Mouse (Mus musculus): ENCODE measurements around the gene 9230104L09Rik. TPM values are rescaled to one million over a fixed set of nuclear protein-coding genes. Genes with fewer than 3 reads are reported as not detected.

The 9230104L09Rik gene
- total RNA-seq, 2 experiments from 2014 or later = not detected

DNA sequence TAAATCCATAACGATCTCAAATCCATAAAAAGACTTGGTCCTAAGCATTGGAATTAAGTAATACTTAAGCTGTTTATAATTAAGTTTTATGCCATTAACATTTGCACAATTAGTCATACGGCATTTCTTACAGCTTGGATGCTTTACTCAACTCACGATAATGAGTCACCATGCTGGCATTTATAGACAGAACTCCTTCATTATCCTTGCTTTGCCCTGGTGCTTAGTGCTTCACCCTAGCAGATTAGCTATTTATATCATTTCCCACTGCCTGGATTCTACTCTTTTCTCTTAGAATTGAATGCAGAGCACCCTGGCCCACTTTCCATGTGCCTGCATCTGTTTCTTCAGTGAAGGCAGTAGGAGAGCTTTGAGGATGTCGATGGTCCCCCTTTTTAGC, 7.3 kb downstream of the 9230104L09Rik start:
- 0 out of 2 replicates have a peak, but pooled peaks have one; percentile 5 for ATAC-seq (replicated peaks; ENCODE audit: poor library complexity, severe bottlenecking)

DNA sequence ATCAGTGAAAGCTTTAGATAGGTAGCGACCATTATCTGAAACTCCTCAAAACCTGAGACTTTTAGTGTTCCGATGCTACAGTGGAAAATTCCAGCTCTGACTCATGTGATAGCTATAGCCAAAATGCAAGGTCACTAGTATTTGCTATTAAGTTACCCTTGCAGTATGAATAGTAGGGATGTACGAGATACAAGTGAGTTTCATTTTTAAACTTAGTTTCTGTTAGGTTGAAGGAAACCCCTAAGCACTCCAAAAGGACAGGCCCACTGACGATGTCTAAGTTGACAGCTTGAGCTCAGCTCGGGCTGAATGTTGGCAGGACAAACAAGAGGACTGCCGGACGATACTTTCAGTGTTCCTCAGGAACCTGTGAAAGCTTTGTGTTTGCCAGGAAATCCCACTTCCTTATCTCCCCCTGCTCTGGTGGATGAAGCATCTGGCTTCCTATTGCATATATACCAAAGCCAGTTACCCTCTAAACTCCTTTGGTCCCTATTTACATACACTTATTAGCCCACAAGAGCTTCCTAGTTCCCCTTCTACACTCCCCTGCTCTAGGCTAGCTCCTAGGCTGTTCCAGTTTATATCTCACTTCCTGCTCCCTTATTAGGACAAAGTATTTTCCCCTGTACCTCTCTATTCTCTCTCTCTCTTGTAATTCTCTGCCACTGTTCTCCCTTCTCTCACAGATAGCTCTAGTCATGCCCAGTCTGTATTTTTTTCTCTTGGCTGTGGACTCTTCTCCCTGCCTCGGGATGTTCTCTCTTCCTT, 8.0 kb downstream of the 9230104L09Rik start:
- peak; percentile 95 for ATAC-seq (replicated peaks; ENCODE audit: poor library complexity, severe bottlenecking)

DNA sequence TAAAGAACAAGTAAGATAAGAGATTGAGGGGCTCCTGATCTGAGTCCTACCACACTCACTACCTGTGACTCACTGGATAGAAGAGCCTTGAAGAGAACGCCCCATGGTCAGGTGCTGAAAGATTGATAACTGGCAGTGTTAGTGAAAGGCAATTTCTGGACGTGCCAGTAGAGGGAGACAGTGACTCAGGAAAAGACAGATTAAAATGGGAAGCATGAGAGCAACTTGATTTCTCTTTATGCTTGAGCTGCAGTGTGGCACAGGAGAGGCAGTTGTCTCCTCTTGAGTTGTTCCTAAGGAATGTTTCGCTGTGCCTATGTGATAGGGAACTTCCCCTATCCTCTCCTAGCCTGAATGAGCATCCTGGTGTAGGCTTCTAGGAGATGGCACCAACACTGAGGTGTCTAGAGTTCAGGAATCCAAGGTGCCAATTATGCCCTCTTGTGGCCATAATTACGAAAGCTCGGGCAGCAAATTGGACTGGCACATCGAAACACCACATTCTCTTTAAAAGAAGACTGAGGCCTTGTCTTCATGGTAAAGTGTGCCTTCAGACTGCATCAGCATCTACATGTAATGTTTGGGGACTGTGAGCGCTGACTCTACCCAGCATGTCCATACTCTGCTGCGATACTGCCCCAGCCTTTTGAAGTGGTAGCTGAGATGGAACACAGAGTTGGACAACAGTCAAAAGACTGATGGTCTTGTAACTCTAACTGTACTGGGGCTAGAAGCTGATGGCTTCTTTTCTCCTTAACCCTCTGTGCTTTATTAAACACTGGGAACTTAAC, 13.5 kb downstream of the 9230104L09Rik start:
- ATAC-seq (replicated peaks; ENCODE audit: poor library complexity, severe bottlenecking) = peak; percentile 90

DNA sequence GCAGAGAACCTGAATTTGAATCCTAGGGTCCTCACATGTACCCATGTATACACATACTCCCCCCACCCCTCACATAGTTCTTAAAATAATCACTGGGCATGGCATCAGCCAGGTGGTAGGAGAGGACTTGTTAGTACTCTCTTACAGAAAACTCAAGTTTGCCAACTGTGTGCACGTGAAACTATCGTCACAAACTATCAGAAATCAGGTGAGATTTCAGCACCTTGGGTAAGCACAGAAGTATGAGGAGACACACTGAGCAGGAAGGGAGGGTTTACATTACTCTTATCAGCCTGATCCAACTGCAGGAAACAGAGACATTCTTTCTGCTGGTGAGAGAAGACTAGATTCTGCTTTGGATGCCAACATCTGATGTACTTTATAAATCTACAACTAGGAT, 25.6 kb downstream of the 9230104L09Rik start:
- ATAC-seq (replicated peaks; ENCODE audit: poor library complexity, severe bottlenecking) = no peak

DNA sequence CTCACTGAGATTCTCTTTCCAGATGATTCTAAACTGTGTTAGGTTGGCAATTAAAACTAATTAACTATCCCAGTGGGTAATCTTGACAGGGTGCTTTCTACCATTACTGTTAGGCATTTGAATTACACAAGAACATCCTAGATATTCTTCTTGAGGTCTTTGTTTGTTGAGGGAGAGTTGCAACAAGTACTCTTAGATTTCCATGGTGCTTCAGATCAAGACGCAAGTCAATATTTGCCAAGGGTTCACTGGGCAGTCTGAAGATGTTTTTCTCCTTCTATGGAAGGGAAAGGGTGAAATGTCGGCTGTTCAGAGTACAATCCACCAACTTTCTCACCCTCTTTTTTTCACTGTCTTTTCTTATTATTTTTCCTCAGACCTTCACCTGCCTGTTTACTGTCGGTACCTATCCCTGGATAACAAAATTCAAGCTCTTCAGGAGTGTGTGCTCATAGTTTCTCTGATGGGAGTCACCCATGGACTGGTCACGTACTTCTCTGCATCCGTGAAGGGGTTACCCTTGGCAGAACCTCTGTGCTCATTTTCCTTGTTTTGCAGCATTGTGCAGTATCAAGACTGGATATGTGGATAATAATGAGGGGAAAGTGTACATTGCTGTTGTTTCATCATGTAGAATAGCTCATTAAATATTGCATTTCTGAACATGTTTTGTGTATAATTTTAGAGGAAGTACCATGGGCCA, 26.6 kb downstream of the 9230104L09Rik start:
- no peak for ATAC-seq (replicated peaks; ENCODE audit: poor library complexity, severe bottlenecking)

DNA sequence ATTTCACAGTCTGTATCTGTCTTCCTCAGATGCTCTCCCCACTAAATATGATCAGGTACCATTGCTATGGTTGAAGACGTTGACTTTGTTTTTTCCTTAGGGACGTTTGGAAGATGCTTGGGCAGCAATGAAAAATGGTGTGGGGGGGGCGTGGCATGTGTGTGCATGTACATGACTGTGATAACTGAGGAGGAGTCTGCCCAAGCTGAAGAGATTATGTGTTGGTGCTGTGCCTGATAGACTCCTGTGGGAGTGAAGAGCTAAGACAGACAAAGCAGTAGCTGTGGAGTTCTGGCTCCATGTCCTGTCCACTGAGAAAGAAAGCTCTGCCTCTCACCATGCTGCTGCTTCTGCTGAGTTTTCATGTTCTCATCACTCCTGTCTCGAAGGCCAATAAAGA, 29.9 kb downstream of the 9230104L09Rik start, which contains the start of gene Cst9:
Gene Cst9, plus strand, starts transcription at position 236 of the 400 bp plus-strand sequence.
- no peak for ATAC-seq (replicated peaks; ENCODE audit: poor library complexity, severe bottlenecking)

DNA sequence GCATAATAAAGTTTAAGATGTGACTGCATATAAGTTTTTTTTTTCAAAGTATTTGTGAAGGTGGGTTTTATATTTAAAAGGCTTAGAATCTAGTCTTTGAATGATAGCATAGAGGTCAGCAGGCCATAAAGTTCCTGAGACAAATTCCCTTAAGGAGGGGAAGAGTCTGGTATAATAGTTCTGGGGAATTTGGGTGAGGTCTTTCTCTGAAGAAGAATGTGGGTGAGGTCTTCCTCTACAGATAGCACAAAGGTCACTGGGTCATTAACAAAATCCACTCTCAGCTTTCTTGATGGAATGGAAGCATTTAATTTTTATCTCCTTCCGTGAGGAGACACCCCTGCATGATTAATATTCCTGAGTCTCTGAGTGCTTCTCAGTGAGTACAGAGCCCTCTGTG, 38.9 kb downstream of the 9230104L09Rik start:
- ATAC-seq (replicated peaks; ENCODE audit: poor library complexity, severe bottlenecking) = no peak

DNA sequence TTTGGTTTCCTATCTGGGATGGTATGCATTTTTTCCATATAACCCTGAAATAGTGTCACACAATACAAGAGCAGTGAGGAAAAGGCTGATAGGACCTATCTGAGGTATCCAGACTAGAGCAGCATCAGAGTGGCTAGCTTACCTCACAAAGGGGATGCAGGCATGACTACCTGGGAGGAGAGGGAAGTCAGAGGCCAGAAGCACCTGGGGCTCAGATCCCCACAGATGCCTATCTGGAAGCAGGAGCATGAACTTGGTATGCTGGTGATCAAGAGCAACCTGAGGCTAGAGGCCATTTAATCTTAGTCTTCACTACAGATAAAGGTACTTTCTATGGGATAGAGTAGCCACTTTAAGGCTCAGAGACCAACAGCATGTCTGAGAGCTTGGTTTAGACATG, 44.9 kb downstream of the 9230104L09Rik start, which contains the start of gene Cst13:
Gene Cst13, plus strand, starts transcription at position 173 of the 400 bp plus-strand sequence.
- no peak for ATAC-seq (replicated peaks; ENCODE audit: poor library complexity, severe bottlenecking)

DNA sequence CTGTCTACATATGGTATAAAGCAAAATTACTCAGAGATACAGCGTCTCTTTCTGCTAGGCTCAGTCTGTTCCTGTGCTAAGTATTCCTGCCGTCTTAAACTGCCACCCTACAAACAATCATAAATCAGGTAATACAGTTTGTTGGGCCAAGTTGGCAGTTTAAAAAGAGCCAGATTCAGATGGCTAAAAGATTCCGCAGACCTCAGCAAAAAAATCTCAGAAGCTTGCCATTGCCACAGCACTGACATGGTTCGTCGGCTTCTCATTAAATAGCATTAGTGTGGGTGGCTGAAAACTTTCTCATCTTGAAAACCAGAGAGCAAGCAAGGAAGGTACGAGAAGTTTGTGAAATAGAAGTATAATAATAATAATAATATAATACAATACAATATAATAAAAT, 58.1 kb downstream of the 9230104L09Rik start:
- no peak for ATAC-seq (replicated peaks; ENCODE audit: poor library complexity, severe bottlenecking)

DNA sequence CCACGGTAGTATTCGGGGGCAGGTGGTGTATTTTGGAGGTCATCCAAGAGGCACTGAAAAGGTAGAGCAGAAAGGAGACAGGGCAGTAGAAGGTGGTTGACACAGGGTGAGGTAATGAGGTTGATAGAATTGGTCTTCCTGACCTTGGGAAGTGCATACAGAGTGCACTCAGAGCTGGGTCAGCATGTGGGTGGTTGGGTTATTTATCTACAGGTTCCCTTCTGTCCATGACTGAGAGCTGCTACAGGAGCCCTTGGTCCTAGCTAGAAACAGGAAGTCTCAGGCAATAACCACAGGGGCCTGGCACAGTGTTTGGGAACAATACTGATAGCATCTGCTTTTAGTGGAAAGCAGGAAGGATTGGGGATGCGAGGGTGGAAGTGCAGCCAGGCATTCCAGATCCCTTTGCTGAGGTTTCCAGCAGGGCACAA, 63.3 kb downstream of the 9230104L09Rik start:
- peak; percentile 44; the same call in 1 of the 2 replicates for ATAC-seq (replicated peaks; ENCODE audit: poor library complexity, severe bottlenecking)

DNA sequence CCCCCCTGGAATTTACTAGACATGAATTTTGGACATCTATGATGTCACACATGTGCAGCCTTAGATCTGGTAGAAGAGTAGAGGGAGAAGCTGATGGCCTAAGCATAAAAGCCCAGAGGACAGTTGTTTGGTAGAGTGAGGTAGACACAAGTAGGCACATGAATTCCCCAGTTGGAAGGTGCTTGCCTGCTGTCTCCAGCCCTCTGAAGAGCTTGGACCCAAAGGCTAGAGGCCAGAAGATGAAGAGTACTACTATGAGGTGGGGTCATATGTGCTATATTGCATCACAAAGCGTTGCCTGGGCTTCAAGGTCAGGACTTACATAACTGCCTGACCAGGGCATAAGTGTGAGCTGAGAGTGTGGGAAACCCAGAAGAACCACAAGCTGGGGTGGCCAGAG, 66.4 kb downstream of the 9230104L09Rik start, which contains the start of gene Cst8:
Gene Cst8, plus strand, starts transcription at position 301 of the 400 bp plus-strand sequence.
- no peak for ATAC-seq (replicated peaks; ENCODE audit: poor library complexity, severe bottlenecking)

Other genes starting within 250 kb of the 9230104L09Rik start
- gene Nxt1, start 192.4 kb downstream of the 9230104L09Rik start, total RNA-seq (2014; fragmentation: Nextera tagmentation) = 104 and 106 TPM in 2 replicates
- gene Nxt1, start 192.4 kb downstream of the 9230104L09Rik start, total RNA-seq (2017) = 64.1 and 76.1 TPM in 2 replicates
- gene Gzf1, start 184.0 kb downstream of the 9230104L09Rik start, total RNA-seq (2014; fragmentation: Nextera tagmentation) = 11.2 and 15.5 TPM in 2 replicates
- gene Gzf1, start 184.0 kb downstream of the 9230104L09Rik start, total RNA-seq (2017) = 18.9 and 19.9 TPM in 2 replicates
- gene Napb, start 132.6 kb downstream of the 9230104L09Rik start, total RNA-seq (2014; fragmentation: Nextera tagmentation) = 0.66 and 0.92 TPM in 2 replicates
- 0.13 and 0.62 TPM in 2 replicates for gene Napb, start 132.6 kb downstream of the 9230104L09Rik start, total RNA-seq (2017)
- not detected in 2 replicates for gene Cstl1, start 114.7 kb downstream of the 9230104L09Rik start, total RNA-seq (2014; fragmentation: Nextera tagmentation)
- not detected in 2 replicates for gene Cstl1, start 114.7 kb downstream of the 9230104L09Rik start, total RNA-seq (2017)
- not detected in 2 replicates for gene Cst11, start 93.5 kb downstream of the 9230104L09Rik start, total RNA-seq (2014; fragmentation: Nextera tagmentation)
- gene Cst11, start 93.5 kb downstream of the 9230104L09Rik start, total RNA-seq (2017) = not detected in 2 replicates
- gene 8030411F24Rik, start 83.0 kb downstream of the 9230104L09Rik start, total RNA-seq (2014; fragmentation: Nextera tagmentation) = not detected in 2 replicates
- gene 8030411F24Rik, start 83.0 kb downstream of the 9230104L09Rik start, total RNA-seq (2017) = not detected in 2 replicates
- gene Cst12, start 75.7 kb downstream of the 9230104L09Rik start, total RNA-seq (2014; fragmentation: Nextera tagmentation) = not detected in 2 replicates
- gene Cst12, start 75.7 kb downstream of the 9230104L09Rik start, total RNA-seq (2017) = not detected in 2 replicates
- gene Cst8, start 66.3 kb downstream of the 9230104L09Rik start, total RNA-seq (2014; fragmentation: Nextera tagmentation) = not detected in 2 replicates
- gene Cst8, start 66.3 kb downstream of the 9230104L09Rik start, total RNA-seq (2017) = not detected in 2 replicates
- not detected in 2 replicates for gene Cst13, start 45.0 kb downstream of the 9230104L09Rik start, total RNA-seq (2014; fragmentation: Nextera tagmentation)
- gene Cst13, start 45.0 kb downstream of the 9230104L09Rik start, total RNA-seq (2017) = not detected in 2 replicates
- not detected in 2 replicates for gene Cst9, start 29.9 kb downstream of the 9230104L09Rik start, total RNA-seq (2014; fragmentation: Nextera tagmentation)
- gene Cst9, start 29.9 kb downstream of the 9230104L09Rik start, total RNA-seq (2017) = not detected in 2 replicates
- 362 and 448 TPM in 2 replicates for gene Cst3, start 10.7 kb upstream of the 9230104L09Rik start, total RNA-seq (2014; fragmentation: Nextera tagmentation)
- gene Cst3, start 10.7 kb upstream of the 9230104L09Rik start, total RNA-seq (2017) = 432 and 469 TPM in 2 replicates
- gene Gm1330, start 138.2 kb upstream of the 9230104L09Rik start, total RNA-seq (2014; fragmentation: Nextera tagmentation) = not detected in 2 replicates
- not detected in 2 replicates for gene Gm1330, start 138.2 kb upstream of the 9230104L09Rik start, total RNA-seq (2017)
- not detected in 2 replicates for gene Gm10750, start 152.2 kb upstream of the 9230104L09Rik start, total RNA-seq (2014; fragmentation: Nextera tagmentation)
- not detected in 2 replicates for gene Gm10750, start 152.2 kb upstream of the 9230104L09Rik start, total RNA-seq (2017)